Mouse (Mus musculus): ENCODE measurements around the gene Ghr.

Gene Ghr

DNA sequence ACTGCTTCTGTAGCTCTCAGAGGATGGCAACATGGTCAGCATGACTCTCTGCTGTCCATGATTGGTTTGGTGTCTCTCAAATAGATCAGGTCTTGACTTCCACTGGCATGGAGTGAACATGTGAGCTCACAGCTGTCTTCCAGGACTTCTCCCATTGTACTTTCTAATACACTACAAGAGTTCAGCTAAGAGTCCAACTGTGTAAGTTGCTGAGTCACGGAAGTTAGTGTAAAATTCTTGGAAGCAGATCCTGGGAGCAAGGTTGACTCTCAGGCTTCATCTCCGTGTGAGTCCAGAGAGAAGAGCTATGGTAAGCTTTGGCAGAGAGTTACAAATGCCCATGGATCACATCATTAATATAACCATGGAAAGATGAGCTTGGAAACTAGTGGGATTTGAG is 229.6 kb downstream of the Ghr start:
- DNase-seq: no peak

DNA sequence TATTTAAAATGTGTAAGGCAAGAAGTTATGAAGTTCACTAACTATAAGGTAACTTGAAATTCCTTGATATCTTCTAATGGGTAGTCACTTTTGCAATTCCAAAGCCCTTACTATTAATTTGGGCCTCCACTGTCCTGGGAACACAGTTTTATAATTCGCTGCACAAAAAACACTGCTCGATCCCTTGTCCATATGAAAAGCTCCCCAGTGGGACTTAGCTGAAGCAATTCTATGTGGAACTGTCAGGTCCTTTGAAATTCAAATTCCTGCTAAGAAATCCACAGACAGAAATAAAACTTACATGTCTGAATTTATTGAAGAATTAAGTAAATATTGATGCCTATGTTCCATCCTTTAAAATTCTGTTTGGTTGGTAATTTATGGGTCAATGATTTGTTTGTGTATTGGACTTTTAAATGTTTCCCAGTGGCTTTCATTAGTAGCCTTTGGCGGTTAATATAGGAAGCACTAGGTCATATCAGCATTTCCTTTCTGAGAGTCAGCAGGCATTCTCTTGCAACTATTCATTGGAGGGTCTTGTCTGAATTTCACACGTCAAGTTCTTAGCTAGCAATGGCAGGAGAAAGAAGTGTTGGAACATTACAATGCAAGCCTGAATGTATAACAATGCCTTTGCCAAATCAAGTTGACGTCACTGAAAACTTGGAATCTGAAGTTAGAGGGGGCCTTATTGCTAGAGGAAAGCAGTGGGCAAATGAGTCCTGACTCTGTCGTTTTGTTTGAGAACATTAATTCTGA is 233.8 kb downstream of the Ghr start:
- DNase-seq: no peak

DNA sequence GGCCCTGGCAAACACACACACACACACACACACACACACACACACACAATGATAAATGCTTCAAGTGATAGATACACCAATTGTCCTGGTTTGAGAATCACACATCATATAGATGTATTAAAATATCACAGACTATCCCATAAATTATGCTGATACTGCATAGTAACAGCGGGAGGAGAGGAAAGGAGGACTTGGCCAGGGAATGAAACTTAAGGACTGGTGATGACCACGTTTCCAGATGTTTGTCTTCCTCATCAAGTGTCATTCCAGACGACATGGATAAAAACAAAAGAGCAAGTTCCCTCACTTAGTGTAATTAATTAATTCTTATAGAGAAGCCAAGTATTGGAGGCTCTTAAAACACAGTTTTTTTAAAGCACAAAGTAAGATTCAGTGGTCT is 236.6 kb downstream of the Ghr start:
- no peak for DNase-seq

DNA sequence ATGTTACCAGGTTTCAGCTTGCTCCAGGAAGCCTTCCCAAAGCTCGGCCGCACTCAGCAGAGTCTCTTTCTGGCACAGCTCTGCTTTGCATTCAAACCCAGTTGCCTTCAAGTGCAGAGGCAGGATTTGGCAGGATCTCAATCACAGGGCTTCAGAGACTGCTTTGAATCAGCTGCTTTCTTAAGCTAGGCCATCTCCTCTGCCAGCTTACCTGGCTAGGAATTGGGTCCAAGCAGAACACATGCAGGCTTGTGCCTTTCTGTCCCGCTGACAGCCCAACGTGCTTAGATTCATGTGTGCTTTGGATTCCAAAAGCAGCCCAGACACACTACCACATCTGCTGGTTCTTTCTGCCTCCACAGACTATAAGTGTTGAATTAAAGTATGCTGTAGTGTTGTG is 238.7 kb downstream of the Ghr start:
- DNase-seq: no peak

DNA sequence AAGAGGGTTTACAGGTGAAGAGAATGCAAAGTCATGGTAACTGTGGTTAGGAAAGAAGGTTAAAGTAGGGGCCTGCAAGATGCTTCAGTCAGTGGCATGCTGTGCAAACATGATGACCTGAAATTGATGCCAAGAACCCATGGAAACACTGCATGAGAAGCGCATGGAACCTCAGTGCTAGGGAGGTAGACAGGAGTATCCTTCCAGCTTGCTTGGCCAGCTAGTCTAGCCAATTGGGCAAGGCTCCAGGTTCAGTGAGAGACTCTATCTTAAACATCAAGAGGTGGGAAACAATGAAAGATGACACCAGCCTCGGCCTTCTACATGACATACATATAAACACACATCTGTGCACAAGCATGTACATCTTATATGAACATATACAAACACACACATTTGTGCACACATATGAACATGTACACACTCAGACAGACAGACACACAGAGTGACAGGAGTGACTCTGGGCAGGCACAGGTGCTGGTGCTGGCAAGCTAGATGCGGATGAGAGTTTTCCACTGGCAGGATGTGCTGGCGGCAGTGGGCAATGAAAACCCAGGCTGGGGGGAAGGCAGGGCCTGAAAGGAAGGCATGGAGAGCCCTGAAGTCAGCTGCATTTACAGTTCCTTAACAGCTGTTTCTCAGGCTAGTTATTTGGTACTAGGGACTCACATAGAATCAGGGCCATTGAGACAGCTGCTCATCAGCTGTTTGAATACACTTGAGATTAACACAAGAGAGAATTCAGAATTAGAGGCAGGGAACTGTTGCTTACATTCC is 241.3 kb downstream of the Ghr start:
- no peak for DNase-seq

DNA sequence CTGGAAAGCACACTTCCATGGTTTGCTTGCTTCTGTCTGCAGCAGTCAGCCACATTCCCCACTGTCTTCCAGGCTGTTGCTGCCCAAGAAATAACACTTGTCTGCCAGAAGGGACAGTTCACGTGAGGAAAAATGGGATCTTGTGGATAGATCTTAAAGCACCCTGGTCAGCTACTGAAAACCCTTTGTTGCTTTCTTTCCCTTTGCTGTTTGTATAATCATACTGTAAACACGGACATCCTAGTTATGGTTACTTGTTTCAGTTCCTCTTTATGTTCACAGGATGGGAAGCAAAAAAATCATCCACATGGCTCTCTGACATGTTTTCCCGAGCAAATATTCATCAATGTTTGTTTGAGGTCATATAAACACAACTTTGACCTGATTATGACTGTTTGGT is 243.4 kb downstream of the Ghr start:
- no peak for DNase-seq

DNA sequence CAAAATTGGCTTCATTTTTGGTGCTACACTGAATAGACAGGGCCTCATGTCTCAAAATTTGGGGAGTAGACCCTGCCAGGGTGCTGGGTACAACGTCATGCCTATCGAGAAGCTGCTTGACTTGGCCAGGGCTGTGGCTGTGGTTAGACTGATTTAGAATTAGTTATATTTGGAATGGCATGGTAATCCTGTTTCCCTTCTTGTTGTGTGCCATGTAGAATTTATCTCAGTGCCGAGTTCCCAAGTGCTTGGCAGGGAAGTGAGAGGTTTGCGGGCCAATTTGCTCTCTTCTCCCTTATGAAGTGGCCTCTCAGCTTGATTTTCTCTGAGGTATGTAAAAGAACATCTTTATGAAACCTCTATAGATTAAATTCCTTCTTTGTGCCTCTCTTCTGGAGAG is 250.8 kb downstream of the Ghr start:
- no peak for DNase-seq

DNA sequence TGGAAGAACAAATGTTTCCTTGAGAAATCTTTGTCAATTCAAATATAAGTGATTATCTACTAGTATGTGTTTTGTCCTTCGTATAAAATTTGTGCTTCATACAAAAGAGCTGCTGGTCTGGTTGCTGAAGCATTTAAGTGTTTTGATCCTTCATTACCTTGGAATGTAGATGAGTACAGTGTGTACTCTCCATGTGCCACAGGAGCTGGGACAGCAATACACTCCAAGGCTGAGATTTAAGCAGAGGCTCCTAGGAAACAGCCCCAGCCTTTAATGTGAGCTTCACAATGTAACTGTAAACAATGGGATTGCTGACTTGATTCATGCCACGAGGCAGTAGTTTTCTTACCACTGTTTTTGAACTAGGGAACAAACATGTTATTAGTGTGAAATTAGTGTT is 251.5 kb downstream of the Ghr start:
- no peak for DNase-seq

DNA sequence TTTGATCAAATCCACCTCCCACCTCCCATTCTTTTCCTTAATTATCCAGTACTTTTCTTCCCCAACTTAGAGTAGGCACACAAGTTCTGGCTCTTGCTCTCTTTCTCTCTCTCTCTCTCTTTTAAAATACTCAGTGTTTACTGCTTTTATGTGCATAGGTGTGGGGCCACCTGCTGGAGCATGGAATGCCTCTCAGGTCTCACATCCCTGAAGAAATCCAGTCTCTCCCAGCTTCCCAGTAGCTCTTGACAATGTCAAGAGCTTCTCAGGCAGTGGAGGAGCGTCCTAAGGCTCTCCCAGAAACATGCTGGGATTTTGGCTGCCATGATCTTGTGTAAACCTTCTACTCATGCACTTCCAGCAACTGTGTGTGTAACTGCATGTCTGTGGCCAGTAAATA is 253.0 kb downstream of the Ghr start:
- no peak for DNase-seq

DNA sequence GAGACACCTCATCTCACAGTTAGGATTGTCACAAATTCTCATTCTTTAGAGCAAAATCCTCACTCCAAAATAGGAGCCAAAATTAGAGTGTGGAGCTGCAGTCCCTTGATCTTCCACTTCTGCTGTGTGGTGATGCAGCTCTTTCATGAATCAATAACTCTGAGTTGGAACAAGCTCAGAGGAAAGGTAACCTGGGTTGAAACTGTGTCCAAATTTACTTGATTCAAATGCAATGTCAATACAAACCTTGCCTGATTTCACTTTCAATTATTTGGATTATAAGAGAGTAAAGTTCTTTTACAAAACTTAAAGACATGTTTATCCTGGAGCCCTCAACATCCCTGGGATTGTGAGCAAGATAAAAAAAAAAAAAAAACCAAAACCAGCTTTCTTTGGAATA is 260.3 kb downstream of the Ghr start:
- DNase-seq: no peak

DNA sequence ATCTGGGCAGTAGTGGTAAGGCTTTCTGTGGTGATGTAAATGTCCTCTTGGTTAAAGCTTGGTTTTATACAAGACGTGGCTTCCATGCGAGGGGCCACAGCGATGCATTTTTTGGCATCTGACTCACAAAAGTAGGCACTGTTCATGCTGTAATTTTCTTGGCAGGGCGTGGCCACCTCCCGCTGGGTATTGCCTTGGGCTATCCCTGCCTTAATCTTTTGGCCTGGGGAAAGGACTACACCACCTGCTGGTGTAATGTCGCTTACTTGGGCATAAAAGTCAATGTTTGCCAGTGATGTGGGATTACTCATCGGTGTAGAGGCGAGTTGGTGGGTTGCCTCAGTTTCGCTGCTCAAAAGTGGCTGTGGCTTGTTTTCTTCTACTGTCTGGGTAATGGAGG is 263.4 kb downstream of the Ghr start:
- no peak for DNase-seq

DNA sequence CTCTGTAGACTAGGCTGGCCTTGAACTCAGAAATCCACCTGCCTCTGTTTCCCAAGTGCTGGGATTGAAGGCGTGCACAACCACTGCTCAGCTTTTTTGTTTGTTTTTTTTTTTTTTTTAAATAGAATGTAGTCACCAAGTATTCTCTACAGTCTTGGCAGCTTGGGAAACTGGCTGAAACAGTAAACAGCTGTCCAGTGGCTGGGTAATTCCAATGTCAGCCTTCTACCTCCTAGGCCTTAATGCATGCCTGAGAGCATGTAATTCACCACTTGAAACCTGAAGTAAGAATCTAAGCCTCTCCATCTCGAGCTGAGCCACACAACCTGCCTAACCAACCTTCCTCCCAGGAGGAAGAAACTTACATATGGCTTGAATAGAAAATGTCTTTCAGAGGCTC is 266.7 kb downstream of the Ghr start:
- DNase-seq: no peak

DNA sequence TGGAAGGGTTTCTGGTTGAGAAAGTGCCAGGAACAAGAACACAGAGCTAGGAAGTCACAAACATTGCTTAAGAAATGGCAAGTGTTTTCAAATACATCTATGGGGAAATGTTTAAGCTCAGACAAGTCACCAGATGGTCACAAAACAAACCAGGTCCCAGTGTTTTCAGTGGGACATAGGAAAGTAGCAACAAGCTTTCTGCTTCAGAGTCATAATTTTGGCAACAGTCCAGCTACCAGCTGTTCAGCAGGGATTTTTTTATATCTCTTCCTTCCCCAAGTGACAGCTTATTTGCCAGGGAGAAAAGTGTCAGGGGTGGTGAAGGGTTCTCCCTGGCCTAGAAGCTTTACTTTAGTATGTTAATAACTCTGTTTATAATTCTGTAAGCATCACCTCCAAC is 270.4 kb downstream of the Ghr start:
- no peak for DNase-seq

DNA sequence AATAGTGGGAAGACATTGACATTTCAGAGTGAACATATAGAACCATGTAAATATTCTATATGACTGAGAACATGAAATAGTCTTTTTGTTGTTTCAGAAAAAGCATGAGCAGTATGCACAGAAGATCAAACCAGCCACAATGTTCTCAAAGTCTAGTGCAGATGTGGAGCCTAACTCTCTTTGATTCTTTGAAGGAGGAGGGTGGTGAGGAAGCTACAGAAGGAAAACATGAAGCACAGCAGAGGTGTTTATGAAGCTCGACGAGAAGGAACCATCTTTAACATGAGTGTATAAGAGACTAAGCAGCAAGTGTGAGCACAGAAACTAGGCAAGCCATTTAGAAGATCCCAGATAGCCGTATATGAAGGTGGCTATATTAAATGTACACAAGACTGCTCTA is 273.4 kb downstream of the Ghr start:
- DNase-seq: no peak

DNA sequence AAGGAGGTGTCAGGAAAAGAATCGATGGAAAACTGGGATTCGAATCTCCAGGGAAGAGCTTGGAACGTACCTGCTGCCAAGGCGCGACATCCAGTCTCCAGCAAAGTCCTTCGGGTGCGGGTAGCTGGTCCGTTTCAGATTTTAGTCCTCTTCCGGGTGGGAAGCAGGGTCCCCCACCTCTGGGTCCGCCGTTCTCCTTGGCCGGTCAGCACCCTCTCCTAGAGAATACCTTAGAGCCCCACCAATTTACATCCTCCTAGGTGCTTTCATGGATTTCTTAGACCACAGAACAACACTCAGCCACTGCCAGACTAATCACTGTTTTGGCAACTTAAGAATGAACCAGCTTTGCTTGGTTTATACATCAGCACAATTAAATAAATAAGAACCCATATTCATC is 279.9 kb downstream of the Ghr start, which contains the start of gene Ccdc152:
Gene Ccdc152 (minus strand): TSS at position 101 of the 400 bp plus-strand sequence.
- DNase-seq: no peak

DNA sequence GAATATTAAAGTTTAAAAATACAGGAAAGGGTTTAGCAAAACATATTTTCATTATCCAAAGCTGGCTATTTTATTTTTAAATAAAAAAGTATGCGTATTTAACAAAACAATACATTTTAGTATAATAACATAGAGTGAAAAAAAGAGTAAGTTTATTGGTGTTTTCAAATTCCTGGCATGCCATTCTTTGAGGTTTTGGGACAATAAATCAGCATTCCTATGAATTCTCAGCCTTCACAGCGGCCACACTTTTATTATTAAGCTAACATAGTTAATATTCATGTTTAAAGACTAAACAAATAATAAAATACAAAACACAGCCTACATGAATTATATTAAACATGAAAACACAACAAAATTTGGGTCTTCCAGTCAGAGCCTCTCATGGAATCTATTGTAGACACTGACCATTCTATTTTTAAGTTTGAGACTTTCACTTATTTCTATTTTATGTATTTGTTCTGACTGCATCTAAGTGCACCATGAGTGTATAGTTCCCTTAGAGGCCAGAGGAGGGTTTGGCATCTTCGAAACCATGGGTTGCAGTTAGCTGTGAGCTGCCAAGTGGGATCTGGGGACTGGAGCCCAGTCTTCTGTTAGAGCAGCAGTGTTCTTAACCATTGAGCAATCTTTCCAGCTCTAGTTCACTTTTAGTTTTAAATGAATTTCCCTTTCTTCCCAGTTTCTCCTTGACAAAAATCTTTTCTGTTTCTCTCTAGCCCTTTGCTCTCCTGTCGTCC is 282.8 kb downstream of the Ghr start:
- no peak for DNase-seq

DNA sequence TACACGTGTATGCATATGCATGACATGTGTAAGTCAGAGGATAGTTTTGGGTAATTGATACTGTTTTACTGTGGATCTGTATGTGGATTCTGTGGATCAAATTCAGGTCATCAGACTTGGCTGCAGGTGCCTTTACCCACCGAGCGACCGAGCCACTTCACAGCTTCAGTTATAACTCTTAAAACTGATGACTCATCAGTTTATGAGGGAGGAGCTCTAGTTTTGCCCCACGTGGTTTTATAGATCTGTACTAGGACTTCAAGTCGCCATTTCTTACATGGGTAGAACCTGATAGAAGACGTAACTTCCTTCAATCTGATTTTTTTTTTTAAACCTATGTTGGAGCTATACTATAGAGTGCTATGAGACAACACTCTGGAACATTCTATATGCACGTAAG is 285.7 kb downstream of the Ghr start:
- no peak for DNase-seq

DNA sequence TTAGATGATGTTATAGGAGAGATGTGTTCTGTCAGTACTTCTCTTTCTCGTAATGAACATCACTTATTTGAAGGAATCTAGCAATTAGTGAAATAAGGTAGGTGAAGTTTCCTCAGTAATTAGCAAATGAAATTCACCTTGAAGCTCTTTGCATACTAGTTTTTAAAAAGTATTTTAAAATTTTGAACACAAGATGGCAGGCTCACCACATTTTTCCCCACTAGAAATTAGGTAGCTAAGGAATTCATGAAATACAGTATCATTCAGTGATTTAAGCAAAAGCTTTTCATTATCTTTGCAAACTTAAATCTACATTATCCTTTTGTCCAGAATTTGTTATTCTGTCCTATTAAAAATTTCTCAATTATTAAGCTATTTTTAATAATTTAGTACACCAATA is 287.3 kb downstream of the Ghr start:
- no peak for DNase-seq

DNA sequence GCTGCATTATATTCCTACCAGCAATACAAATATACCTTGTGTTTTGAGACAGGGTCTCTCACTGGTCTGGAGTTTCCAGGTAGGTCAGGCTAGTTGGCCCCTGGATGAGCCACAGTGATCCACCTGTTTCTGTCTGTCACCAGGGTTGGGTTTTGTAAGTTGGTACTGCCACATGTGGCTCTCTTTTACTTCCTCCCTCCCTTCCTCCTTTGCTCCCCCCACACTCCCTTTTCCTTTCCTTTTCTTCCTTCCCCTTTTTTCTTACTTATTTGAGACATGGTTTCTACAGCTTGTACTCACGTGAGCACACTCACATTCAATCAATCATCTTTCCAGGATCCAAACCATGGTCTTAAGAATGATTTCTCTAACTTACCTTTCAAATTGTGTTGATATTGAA is 289.8 kb downstream of the Ghr start:
- DNase-seq: no peak

DNA sequence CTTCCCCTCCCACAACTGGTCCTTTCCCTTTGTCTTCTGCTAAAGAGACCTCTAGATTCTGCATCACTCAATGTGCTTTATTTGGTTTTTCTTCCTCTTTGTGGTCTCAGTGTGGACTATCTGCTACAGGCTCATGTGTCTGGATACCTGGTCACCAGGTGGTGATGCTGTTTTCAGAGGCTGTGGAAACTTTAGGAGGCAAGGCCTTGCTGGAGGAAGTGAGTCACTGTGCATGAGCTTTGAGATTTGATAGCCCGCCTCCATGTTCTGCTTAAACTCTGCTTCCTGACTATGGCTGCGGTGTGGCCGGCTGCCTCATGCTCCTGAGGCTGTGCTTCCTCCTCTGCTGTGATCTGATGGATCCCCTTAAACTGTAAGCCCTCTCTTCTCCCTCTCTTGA is 292.9 kb downstream of the Ghr start:
- no peak for DNase-seq

DNA sequence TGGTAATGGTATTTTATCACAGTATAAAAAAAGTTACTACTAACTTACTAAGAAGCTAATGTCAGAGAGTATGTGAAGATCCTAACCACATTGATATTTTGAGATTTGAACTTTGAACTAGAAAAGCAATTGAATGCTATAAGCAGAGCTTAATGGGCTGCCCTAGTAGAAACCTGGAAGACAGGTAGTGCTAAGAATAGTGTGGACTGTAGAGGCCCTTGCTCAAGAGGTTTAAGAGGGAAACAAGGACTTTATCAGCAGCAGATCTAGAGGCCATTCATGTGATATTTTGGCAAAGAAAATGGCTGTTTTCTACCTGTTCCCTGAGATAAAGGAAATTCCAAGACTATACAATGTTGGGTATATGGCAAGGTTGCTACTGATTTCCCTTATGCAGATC is 297.3 kb downstream of the Ghr start:
- DNase-seq: no peak

DNA sequence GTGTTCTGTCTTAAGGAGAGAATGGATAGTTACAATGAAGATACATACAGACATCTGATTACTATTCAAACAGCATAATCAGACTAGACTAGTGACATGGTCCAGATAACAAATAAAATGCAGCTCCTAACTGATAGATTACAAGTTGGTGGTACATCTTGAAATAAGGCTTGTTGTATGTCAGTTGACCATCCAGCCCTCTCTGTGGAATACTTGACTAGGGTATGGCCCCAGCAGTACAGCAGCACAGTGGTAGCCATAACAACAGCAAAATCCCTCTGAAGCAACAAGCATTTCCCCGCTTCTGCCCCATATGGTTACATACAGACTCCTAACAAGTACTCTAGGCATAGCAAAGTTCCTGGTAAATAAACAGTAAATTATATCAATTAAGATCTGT is 301.6 kb downstream of the Ghr start:
- no peak for DNase-seq

DNA sequence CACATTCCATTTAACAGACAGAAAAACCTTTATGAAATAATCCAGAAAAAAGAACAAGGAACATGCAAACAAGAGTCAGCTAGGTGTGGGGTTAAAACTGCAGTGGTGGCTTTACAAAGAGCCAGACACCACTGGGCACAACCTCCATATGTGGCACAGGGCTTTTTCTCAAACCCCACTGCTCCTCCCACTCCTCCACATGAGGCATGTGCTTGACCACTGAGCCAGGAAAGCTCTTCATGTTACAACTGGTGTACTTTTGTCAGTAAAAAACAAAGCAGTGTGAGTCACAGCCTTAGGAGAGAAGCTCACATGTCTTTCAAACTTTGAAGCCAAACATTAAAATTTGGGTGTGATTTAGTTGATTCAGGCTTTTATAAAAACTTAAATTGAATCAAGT is 302.1 kb downstream of the Ghr start:
- no peak for DNase-seq

DNA sequence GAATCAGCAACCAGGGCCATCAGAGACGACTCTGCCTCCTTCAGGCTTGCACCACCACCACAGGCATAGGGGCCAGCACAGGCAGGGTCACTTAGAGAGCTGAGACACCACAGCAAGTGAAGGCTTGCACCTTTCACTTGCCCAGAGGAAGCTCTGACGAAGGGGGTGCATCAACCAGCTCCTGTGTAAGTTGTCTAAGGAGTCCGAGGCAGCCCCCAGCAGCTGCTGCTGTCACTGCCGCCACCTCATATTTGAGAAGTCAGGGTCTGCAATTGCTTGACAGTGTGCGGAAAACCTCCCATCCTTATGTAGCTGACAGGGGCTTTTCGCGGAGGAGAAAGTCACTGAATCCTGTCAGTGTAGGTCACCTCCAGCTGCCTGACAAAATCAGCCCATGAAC is 304.1 kb downstream of the Ghr start:
- DNase-seq: no peak

All from thymus, postnatal 25 days (tissue).